Mouse (Mus musculus) CD4-positive helper T cell, adult 2 months (primary cell): ENCODE results near the gene 1700007K13Rik.

ENCODE experiments used
- DNase-seq: peaks from one replicate; pipeline ENCODE4 v3.0.0-alpha.2; 2012; ENCODE audit warnings: low read depth, missing footprints, low spot score

1700007K13Rik gene

DNA sequence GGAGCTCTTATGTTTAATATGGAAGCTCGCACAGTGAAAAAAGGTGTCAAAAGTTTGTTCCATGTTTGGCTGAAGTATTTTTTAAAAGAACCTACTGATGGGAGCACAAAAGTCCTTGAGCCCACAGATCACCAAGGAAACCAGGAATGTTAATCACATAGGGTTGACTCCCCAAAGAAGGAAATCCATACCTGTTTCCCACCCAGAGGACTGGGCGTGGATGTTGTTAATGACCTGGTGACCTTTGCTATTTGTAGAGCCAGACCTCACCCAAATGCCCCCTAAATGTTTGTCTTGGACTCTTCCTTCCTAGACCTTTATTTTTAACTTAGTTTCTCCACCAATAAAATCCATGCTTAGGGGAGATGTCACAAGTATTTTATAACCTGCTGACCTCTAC, 4.5 kb upstream of the 1700007K13Rik start:
- DNase-seq: no peak

DNA sequence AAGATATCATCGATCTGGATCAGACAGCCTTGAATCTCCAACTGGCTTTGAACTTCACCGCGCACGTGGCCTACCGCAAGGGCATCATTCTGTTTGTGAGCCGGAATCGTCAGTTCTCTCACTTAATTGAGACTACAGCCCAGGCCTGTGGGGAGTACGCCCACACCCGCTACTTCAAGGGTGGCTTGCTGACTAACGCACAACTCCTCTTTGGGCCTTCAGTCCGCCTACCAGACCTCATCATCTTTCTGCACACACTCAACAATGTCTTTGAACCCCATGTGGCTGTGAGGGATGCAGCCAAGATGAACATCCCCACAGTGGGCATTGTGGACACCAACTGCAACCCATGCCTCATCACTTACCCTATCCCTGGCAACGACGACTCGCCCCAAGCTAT, 3.3 kb upstream of the 1700007K13Rik start:
- no peak for DNase-seq

DNA sequence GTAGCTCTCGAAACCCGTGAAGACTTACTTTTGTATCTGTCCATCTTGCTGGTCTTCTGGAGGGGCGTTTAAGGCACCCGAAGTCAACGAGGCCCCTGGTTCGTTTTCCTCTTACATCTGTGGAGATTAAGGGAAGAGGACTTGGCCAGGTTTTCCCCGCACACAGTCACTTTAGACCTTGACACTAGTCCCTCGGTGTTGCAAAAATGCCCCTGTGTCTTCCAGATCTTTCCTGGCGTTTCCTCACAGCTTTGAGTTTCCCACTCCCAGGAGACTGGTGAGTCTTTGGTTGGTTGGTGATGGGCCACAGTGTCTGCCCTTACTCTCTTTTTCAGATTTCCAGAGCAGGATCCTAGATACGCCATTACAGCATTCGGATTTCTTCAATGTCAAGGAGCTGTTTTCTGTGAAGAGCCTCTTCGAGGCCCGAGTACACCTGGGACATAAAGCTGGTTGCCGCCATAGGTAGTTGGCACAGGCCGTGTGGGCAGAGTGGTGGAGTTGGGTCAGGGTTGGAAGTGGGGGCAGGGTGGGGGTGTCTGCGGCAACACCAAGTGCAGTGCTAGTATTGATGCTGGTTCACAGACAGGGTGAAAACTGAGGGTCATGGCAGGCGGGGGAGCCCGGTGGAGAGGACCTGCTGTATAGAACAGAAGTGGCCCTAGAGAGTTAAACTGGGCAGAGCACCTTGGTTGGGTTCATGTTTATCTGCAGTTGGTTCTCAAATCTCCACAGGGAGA, 2.5 kb upstream of the 1700007K13Rik start:
- DNase-seq: no peak

DNA sequence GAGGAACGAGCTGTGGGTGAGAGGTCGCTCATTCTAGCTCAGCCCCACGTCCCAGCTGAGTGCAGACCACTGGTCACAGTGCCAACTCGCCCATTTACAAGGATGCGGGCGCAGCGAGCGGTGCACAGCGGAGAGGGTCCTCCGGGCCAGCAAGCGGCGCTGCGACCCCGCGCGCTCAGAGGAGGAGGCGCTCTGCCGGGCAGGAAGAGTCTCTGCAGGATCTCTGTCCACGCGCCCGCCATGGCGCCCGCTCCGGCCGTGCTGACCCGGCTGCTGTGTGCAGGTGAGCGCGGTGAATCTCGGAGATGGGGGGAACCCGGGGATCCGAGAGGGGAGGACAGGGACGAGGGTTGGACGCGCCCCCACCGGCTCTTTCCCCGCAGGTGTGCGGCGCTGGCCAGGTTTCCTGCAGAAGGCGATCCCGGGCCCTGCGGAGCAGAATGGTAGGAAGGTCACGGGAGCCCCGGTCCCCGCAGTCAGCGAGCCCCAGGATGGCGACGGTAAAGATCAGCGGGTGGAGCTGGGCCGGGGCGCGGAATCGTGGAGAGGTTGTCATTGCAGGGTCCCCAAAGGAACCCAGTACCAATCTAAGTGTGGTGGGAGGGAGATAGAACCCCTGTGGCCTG, 1.8 kb upstream of the 1700007K13Rik start, which contains the start of gene Mrps2:
Gene Mrps2, plus strand, starts transcription at position 207 of the 626 bp plus-strand sequence.
- peak; percentile 86 for DNase-seq

DNA sequence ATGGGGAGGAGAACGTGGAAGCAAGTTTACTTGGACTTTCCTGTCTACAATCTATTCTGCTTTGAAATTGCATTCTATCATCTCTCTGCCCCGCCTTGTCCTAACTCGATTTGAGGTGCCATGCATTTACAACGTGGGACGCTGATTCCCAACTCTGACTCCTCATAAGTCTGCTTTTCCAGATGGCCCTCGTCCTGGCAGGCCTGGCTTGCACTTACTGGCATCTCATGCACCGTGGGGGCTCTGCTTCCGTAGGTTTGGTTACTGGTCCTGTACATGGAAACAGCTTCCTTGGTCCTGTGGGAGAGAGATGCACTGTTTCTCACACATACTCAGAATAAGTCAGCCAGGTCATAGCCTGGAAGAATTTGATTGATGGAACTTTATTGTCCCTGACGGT, 1.2 kb downstream of the 1700007K13Rik start:
- no peak for DNase-seq

DNA sequence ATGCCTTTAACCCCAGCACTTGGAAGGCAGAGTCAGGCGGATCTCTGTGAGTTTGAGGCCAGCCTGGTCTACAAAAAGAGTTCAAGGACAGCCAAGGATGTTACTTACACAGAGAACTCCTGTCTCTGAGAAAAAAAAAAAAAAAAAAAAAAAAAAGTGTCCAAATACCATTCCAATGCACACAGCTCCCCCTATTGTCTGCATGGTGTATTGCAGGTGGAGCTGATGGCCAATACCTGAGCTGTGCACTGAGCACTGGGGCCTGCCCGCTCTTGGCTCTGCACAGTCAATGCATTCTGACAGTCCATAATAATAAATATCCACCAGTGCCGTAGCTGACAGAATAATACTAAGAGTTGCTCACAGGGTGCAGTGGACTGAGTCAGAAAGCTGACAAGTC, 2.2 kb downstream of the 1700007K13Rik start:
- peak; percentile 75 for DNase-seq

DNA sequence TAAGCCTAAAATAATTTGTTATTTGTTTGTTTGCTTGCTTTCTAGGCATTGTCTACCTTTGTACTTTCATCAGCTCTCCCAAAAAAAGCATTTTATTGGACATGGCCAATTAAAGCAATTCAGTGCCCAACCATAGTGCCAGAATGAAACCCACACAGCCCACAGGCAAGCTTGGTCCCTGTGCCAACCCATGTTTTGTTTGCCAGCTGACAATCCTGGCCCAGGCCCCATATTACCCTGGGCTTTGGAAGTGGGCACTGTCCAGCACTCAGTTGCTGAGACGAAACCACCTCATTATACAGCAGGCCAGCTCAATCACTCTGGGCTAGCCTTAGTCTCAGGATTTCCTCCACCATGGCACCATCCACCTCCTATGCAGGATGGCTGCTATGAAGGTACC, 9.5 kb downstream of the 1700007K13Rik start:
- no peak for DNase-seq

DNA sequence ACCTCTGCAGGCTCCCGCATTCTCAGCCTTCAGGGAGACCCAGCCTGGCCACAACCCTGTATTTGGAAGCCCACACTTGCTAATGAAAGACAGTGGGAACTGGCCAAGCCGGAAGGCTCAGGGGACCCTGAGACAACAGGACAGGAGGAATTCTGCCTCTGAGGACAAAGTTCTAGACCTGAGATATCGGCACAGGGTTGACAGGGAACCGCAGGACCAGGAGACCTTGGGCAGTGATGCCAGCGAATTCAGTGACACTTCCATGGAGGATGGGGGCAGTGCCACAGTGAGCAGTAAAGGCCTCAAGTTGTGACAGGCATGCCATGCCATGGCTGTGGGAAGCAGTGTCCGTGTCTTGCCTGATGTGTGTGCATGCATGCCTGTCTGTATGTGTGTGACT, 12.6 kb downstream of the 1700007K13Rik start:
- no peak for DNase-seq

DNA sequence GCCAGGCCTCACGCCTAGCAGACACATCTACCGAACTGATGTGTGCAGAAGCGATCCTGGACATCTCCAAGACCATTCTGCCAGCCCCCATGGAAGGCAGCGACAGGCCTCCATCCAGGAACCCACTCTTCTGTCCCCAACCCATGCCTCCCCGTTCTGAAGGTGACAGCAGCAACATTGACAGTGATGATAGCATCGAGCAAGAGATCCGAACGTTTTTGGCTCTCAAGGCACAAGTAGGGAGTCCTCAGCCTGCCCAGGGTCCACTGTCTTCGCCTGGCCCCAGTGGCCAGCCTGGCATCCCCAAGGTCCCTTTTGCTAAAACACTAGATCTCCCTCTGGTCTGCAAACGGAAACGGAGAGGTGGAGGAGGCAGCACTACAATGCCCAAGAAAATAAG, 14.5 kb downstream of the 1700007K13Rik start:
- DNase-seq: no peak

DNA sequence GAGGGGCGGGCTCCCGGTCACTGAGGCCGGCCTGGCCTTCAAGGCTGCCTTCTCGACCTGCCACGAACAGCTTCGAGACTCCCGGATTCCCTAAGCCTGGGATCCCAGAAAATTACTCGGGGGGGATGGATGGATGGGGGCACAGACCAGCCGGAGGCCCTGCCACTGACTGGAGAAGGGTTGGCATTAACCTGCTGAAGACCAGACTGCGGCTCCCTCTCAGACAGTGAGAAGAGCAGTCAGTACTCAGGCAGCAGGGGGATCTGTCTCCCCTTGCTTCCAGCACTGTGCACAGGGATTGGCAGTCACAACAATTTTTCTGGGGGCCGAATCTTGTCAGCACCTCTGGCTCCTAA, 18.8 kb downstream of the 1700007K13Rik start:
- DNase-seq: no peak

DNA sequence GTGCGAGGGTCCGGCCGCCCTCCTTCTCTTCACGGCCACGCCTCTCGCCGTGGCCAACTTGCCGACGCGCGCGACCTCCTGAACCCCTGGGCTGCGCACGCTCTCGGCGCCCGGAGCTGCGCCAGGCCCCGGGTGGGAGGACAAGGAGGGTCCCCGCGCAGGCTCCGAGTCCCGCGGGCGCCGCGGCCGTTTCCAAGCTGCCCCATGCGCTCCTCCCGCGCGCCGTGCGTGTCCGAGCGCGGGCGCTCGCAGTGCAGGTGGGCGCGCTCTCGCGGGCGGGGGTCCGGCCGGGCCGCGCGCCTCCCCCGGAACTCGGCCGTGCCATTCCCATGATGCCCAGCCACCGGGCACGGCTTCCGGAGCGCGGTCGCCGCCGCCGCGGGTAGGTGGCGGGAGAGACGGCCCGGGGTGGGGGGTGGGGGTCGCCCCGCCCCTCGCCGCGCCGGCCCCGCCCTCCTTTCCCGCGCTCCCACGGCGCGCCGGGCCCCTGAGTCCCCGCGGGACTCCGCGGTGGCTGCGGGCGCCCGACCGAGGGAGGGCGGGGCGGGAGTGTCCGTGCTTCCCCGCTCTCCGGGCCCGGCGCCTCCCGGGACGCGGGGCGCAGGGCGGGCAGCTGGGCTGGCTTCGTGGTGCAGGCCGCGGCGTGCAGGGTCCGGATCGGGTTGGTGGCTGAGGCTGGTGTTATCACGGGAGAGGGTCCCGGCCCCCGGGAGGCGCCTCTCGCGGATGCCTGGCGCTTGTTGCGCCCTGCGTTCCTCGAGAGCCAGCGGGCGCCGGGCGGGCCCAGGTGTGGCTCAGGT, 19.4 kb downstream of the 1700007K13Rik start, which contains the start of gene Ppp1r26:
Gene Ppp1r26, plus strand, starts transcription at position 286 of the 800 bp plus-strand sequence.
- peak; percentile 32 for DNase-seq

DNA sequence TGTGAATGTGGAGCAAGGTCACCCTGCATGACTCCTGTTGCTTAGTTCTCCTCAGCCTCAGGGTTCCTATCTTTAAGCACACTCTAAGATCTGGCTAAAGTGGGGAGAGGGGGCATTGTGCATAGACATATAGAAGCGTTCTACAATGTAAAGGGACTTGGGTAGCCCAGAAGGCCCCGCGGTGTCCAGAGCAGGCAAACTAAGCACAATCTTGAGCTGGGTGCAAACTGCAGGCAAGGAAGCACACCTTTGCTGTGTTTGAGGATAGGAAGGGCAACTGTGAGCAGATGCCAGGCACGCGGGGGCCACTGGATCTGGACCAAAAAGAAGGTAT, 20.0 kb downstream of the 1700007K13Rik start:
- no peak for DNase-seq

DNA sequence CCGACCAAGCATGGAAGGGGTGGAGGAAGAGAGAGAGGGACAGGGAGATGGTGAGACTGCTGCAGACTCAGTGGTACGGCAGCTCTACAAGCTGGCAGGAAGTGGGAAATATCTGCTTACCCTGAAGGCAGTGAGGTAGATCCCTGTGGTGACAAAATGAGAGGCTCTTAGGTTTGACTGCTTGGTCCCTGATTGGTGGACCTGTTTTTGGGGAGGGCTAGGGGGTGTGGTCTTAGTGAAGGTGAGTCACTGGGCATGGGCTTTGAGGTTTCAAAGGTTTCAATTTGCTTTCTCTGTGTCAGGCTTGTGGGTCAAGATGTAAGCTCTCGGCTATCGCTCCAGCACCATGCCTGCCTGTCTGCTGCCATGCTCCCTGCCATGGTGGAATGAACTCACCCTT, 21.1 kb downstream of the 1700007K13Rik start:
- DNase-seq: peak; percentile 45

DNA sequence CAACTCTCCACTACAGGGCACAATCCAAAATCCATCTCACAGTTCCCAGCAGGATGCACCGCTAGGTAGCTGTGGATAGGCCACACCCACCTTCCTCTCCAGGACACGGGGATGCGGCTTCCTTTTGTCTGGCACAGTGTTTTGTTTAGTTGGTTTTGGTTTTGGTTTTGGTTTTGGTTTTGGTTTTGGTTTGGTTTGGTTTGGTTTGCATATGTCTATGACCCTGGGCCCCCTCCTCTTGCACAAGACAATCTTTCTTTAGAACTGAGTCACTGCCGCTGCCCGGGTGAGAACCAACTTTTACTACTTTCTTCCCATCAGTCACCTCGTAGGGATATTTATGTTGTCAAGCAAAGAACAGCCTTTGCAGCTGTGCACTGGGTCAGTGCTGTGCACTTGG, 25.3 kb downstream of the 1700007K13Rik start:
- DNase-seq: peak; percentile 33

DNA sequence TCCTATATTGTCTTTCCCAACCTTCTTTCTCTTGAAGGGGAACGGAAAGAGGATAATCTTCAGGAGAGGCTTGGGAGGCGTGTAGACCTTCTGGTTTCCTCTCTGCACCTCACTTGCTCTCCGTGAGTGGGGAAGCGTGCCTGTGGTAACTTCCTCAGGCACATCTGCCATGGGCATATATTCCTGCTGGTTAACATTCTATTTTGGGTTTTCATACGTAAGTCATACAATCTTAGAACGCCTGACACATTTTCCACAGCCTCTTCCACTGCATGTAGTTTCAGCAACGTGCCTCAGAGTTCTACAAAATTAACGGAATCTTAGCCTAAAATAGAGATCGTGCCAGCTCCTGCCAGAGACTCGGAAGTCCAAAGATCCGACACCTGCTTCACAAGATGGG, 30.7 kb downstream of the 1700007K13Rik start:
- no peak for DNase-seq

DNA sequence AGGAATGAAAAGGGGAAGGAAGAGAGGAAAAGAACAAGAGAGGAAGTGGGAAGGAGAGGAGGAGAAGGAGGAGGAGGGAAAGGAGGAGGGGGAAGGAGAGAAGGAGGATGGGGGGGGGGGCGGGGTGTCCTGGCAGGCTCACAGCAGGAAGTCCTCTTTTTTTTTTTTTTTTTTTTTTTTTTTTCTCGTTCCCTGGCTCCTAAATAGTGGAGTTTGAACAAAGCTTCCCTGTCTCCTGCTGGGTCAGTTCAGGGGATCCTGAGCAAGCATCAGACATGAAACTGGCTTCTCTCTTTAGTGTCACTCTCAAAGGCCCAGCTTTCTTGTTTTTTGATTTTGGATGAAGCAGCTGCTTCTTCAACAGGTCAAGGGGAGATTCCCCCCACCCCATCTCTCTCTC, 32.6 kb downstream of the 1700007K13Rik start:
- DNase-seq: no peak

DNA sequence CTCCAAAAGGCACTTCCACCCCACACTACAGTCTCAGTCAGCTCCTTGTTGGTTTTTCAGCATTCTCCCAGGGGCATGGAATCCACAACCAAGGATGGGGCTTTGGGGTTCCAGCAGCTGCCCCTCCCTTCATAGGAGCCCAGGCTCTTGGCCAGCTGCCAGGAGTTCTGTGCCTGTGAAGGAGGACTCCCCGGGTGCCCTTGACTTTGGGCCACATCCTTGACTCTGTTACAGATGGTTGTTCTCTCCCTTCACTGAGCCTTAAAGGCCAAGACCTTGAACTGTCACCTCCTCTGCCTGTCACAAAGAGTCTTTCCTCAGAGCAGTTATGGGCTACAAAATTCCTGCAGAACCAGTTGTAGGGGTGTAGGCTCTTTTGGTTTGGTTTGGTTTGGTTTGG, 33.3 kb downstream of the 1700007K13Rik start:
- DNase-seq: no peak

DNA sequence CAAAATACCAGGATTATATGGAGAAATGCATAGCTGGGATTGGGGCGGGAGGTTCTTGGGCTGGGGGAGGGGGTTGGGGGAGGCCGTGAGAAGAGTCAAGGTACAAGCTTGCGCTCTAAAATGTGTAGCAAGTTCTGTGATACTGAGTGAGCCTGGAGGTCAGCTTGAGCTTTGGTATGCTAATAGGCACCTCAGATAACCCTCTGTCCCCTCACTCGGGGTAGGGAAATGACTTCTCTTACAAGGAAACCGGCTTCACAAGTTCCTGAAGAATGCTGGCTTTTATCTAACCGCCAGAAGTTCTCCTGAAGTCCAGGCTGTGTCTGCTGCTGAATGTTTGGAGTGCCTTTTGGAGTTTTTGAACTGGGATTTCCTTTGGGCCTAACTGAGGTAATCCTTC, 35.3 kb downstream of the 1700007K13Rik start:
- no peak for DNase-seq

DNA sequence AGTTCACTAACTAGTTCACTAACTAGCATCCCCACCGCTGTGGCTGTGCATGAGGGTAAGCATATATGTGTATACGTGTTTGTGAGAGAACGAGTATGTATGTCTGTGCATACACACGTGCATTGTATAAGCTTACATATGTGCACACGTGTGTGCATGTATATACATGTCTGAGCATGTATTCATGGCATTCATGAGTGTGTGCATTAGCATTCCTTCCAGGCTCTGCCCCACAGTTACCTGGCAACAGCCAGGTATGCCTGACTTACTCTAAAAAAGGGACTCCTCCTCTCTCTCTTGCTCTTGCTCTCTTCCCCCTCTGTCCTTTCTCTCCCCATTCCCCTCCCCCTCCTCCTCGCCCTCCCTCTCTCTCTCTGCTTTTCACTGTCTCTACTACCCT, 38.9 kb downstream of the 1700007K13Rik start:
- DNase-seq: no peak

DNA sequence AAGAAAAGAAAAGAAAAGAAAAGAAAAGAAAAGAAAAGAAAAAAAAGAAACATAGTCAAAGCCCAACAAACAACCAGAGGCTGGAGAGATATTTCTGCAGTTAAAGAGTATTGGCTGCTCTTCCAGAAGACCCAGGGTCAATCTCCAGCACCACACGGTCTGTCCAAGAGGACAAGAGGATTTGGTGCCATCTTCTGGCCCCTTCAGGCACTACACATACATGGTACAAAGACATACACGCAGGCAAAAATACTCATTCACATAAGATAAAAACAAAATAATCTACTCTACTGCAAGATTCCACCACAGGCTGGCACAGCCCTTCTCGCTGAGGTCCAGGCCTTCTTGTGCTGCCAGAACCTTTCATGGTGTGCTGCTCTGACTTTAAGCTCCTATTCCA, 43.0 kb downstream of the 1700007K13Rik start:
- DNase-seq: peak; percentile 35

DNA sequence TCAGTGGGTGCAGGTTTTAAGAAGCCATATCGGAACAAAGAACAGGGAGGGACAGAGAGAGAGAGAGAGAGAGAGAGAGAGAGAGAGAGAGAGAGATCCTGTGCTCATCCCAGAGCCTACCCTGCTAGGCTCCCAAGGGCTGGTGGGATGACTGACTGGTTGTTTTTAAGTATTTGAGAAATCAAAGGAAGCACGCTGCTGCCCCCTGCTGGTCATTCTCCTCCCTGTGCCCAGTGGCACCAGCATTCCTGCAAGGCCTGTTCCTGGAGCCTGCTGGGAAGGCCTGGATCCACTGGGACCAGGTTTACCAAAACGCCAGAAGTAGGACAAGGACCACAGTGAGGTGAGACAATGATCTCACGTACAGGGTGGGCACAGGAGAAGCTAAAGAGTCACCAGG, 46.2 kb downstream of the 1700007K13Rik start:
- DNase-seq: peak; percentile 44

DNA sequence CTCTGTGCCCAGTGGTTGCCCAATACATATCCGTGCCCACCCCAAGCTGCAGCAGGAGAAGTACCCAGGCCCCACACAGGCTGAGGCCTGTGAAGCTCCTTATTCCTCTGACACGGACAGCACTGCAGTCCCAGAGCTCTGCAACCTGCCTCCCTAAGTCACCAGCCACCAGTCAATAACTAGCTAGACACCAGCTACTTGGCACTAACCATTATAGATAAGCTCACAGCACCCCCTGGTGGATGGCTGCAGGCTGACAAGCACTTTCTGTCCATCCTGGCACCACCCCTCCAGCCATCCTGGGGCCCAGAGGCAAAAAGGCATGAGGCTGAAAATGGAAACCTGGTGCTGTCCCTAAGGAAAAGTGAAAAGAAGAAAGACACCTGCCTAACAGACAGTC, 48.1 kb downstream of the 1700007K13Rik start:
- DNase-seq: peak; percentile 60

DNA sequence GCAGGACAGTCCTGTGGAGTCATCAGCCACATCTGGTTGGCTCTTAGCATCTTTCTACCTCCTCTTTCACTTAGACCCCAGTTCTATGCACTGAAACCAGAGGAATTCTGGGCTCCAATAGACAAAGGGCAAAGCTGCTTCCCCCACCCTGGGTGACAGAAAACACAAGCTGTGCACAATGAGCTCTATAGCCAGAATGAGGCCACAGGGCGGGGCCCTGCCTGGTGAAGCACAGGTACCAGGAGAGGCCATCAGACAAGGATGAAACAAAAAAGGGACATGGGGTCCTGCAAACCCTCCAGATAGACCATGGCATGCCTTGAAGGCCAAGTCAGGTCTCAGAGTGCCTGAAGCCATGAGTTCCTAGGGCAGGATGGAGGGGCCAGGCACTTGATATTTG, 49.6 kb downstream of the 1700007K13Rik start:
- no peak for DNase-seq
